Mouse (Mus musculus) left cerebral cortex, adult 2 months (tissue): ENCODE measurements around the gene Rpp40. TPM values are rescaled to one million over a fixed set of nuclear protein-coding genes. Genes with fewer than 3 reads are reported as not detected.
A peak's percentile ranks its signal among the peaks of the same experiment; 100 is the strongest.

Source experiments
- DNase-seq, 2 experiments: peaks; one replicate each; pipeline ENCODE4 v3.0.0; 2021 to 2022; ENCODE audit warnings: low spot score in 2 of 2, mixed read lengths in 1 of 2; ENCODE audit errors: extremely low spot score in 1 of 2
- H3K27ac ChIP-seq: fragments of 200-600 bp; 2 replicates; pipeline ENCODE4 v1.8.1; 2022
- H3K4me3 ChIP-seq: fragments of 200-600 bp; 2 replicates; pipeline ENCODE4 v1.8.1; 2022
- CTCF ChIP-seq: fragments of 200-600 bp; IDR thresholded peaks from 2 replicates; pipeline ENCODE4 v1.8.1; 2022; ENCODE audit warnings: antibody characterized with exemption, mild to moderate bottlenecking, moderate library complexity
- intact Hi-C: fragments of 180-260 bp; cut with DNase I; formaldehyde crosslinking; loops from one replicate; pipeline ENCODE4 v1.15.1; 2025
- long read RNA-seq, 2 experiments: library from polyadenylated mRNA; stranded (forward); transcript quantifications; one replicate each; pipeline ENCODE4 v2.0.0; 2021; ENCODE audit warnings: borderline mapping rate in 2 of 2
- total RNA-seq, 2 experiments: library from RNA; stranded (reverse); gene quantifications; 2 replicates each; pipeline ENCODE4 v1.2.3; 2021

Gene Rpp40
- total RNA-seq: 1 to 10 TPM; 5.5 to 5.8 TPM
- long read RNA-seq, experiment 1, full-length matches to known transcripts: 5 of 5 reads
- long read RNA-seq, experiment 1, partial matches to known transcripts: 0 of 5 reads
- long read RNA-seq, experiment 1, other reads (novel, unspliced or antisense): 0 of 5 reads
- long read RNA-seq, experiment 2, full-length matches to known transcripts: 1 of 3 reads
- long read RNA-seq, experiment 2, partial matches to known transcripts: 0 of 3 reads
- long read RNA-seq, experiment 2, other reads (novel, unspliced or antisense): 2 of 3 reads

DNA sequence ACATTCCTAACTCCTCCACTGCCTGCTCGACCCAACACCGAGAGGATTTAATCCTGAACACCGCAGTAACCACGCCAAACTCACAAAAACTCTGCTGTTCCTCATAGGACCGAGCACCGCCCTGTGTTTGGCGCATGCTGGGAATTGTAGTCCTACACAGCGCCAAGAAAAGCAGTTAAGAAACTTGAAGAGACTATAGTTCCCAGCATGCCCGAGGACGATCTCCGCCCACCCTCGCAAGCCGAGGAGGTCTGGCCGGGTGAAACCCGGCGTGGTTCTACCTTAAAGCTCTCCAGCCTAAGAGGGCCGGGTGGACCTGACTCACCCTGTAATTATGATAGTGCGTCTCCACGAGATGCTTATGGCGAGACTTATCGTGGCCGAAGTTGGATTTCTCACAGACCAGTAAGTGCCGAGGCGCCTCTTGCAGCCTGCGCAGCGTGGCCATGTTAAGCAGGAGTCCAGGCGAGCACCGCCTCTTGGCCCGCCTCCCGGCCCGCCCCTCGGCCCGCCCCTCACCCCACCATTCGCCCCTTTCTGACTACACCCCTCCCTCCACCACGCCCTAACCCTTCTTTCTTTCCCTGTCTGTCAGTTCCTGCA, at the start of gene Rpp40:
Rpp40 (minus strand) TSS at position 481 of the 603 bp plus-strand sequence.
- Histone ChIP-seq H3K4me3 (peak within 1 kb of the TSS; percentile 73), H3K27ac (peak within 1 kb of the TSS; percentile 66)
- intact Hi-C loops: no loop called here
- peak; percentile 85 to 88 for DNase-seq
- no peak for TF ChIP-seq CTCF

DNA sequence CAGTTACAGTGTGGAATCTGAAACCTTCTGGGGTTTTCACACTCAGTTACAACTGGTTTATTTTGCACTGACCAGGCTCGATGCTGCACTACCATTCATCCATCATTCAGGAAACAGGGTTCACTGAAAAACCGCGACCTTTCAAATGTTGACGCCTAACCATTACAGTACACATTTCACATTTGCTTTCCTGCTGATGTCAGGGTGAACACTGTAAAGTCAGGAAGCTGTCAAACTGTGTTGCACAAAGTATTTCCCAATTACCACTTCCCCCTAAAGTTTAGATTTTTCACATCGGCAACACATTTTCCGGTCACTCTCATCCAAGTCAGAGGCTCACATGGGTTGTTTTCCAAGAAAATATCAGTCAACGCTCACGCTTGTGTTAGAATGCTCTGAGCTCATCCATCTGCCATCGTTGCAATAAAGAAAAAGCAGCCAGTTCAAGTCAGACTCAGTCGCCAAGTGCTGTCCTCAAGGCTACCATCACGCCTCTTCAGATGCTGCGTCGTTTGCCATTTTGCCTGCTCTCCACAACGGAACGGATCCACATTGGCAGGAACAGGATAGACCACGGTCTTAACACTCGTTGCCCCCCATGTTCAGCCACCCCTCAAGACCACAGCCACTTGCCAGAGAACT, 43.8 kb upstream of the Rpp40 start:
- intact Hi-C loops: loop anchor here (5.0 to 10.0 kb wide), 4 partner anchors 163 to 1035 kb away; no protein-coding TSS in a partner anchor
- no peak for DNase-seq
- H3K27ac ChIP-seq: no peak overlapping the region
- TF ChIP-seq CTCF: no peak
- no peak overlapping the region for H3K4me3 ChIP-seq

DNA sequence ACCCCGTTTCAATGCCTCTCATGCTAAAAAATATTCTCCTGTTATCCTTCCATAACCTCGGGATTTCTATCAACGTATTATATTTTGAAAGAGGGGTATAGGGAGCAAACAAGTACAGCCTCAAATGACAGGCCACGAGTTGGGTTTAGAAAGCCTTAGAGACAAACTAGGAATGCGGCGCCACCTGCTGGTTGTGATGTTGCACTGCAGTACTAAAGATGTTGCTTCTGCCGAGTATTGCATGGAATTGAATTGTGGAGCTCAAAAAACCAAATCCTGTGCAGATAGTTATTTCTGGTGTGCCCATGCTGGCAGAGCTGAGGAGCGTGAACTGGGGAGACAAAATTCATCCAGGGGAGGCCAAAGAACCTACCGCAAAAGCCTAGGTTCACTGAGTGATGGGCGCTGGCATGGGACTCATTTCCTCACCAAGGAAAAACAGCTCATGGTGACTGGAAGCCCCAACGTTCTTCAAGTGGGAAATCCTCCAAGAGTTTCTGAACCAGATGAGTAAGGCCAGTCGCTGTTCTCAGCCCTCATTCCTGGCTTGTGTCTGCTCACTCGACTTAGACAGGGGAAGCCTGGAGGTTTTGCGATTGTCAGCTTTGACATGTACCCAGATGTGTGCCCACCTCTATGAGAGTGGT, 41.3 kb upstream of the Rpp40 start:
- peak; percentile 71 to 78 for DNase-seq
- Histone ChIP-seq H3K4me3 (no peak overlapping the region), H3K27ac (no peak overlapping the region)
- intact Hi-C loops: loop anchor here (1.0 to 10.0 kb wide), 4 partner anchors 160 to 1033 kb away; no protein-coding TSS in a partner anchor
- TF ChIP-seq CTCF: peak; percentile 97

DNA sequence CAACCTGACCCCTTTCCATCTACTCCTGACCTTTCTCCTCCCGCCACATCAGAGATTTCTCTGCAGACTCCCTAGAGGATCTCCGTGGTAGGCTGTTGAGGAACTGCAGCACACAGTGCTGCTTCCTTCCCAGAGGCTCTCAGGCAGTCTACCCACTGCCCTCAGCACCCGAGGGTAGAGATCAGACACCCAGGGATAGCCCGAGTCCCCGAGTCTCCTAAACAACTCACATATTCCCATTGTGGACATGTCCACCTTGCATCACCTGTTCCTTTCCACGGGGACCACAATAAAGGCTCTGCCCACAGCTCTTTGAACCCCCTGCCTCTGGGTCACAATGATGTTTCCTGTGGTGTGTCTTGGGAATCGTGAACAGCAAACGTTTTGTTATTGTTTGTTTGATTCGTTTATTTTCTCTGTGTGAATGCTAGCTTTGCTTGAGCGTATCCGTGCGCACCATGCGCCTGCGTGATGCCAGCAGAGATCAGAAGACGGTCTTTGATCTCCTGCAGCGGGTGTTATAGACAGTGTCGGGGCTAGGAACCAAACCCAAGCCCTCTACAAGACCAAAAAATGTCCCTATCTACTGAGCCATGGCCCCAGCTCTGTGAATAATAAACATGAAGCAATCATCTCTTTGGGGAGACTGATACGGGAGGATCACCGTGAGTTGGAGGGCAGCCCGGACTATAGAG, 40.6 kb upstream of the Rpp40 start:
- intact Hi-C loops: loop anchor here (1.0 to 10.0 kb wide), 5 partner anchors 61 to 1032 kb away; no protein-coding TSS in a partner anchor
- Histone ChIP-seq H3K27ac (no peak overlapping the region), H3K4me3 (no peak overlapping the region)
- no peak for DNase-seq
- no peak for TF ChIP-seq CTCF

DNA sequence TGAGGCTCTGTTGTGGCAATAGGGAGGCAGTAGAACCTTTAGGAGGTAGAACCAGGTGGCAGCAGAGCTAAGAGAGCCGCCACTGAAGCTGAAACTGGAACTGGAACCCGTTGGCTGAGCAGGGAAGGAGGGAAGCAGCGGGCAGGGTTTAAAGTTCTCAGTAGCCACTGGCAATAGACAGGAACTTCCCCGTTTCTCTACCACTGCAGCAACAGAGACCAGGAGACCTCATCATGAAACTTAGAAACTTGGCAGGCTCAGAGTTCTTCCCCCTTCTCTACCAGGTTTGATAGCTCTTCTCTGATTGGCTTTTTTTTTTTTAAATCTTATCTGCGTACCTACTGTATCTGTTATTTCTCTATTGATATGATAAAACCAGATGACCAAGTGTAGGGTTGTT, 34.8 kb upstream of the Rpp40 start:
- Histone ChIP-seq H3K4me3 (no peak overlapping the region), H3K27ac (no peak overlapping the region)
- no peak for TF ChIP-seq CTCF
- no peak for DNase-seq
- intact Hi-C loops: loop anchor here (10.0 kb wide), 1 partner anchor 1026 kb away; no protein-coding TSS in a partner anchor

DNA sequence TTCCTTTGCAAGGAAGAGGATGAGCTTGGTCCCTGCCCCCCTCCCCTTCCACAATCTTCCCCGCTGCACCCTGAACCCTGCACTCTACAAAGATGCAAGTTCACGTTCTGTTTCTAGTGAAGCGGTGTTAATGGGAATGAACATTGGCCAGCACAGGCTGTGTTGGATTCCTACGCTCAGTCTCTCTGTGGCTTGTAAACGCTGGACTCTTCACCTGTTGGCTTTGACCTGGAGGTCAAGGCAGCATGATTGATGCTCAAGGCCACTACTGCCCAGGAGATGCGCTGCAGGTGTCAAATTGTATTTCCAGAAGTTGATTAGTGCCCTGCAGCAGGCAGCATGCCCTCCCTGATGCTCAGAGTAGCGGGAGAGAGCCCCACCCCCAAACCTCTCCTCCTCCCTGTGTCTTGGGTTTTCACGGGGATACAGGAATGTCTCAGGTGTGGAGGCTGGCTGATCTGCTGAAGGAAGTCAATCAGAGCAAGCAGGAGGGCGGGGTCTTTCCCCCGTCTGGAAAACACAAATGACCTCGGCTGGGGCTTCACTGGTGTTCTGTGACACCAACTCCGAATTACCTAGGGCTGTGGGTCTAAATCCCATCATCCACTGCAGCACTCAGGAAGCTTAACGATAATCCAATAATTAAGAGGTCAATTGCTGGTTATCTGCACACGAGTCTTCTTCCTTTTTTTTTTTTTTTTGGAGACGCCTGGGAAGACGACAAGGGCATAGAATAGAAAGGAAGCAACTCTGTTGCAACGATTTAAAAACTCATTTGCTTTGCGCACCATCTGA, 33.9 kb upstream of the Rpp40 start:
- intact Hi-C loops: loop anchor here (10.0 kb wide), 1 partner anchor 1025 kb away; no protein-coding TSS in a partner anchor
- no peak for TF ChIP-seq CTCF
- DNase-seq: no peak

DNA sequence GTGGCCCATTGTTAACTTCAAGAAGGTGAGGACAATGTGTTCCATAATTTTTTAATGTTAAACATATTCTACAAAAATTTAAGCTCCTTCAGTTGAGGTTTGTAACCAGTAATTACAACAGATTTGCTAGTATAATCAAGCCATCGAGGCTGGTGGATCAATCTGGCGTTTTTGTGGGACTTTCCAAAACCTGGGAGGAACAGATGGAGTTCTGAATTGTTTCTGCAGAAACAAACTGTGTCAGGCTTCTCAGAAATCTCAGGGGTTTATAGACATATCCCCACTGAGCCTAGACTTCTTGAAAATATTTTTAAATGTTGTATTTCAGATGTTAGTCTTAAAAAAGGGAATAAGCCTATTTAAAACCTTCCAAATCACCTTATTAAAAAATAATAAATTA, 31.8 kb upstream of the Rpp40 start:
- DNase-seq: no peak
- no peak overlapping the region for H3K27ac ChIP-seq
- no peak for TF ChIP-seq CTCF
- intact Hi-C loops: no loop called here
- no peak overlapping the region for H3K4me3 ChIP-seq

More for the DNA sequence above, 33.9 kb upstream of the Rpp40 start:
- H3K27ac ChIP-seq: no peak overlapping the region
- no peak overlapping the region for H3K4me3 ChIP-seq

DNA sequence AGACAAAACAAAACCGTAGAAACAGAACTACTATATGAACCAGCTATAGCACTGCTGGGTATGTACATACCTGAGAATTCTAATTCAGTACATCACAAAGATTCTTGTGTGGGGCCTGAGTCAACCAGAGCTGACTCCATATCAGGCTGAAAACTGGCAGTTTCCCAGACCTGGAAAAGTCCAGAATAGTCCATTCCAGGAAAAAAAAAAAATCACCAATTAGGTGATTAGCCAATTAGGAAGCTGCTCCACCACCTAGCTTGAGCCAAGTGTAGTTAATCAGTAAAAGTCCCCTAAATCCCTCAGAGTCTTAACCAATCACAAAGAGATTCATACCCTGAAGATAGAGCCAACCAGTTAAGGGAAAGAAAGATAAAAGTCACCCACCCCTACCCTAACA, 5.3 kb upstream of the Rpp40 start:
- H3K27ac ChIP-seq: no peak overlapping the region
- H3K4me3 ChIP-seq: no peak overlapping the region
- no peak for DNase-seq
- TF ChIP-seq CTCF: no peak
- intact Hi-C loops: no loop called here

DNA sequence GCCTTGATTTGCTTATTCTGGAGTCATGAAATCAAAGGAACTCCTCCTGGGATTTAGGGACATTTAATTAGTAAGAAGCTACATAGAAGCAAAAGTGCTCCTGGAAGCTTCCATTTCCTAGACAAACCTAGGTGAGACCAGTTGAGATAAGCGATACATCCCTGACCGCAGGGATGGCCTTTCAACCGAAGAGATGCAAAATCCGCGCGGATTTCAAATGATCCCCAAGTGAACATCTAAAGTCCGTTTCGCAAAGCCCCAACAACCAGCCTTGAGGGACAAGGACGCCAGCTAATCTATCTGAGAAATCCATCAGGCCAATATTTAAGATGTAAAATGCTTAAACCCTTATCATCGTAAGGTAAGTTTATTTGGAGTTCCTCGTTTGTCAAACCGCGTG, 781 bp downstream of the Rpp40 start:
- no peak for DNase-seq
- Histone ChIP-seq H3K27ac (no peak overlapping the region), H3K4me3 (peak overlapping the region; percentile 73)
- intact Hi-C loops: no loop called here
- TF ChIP-seq CTCF: no peak

DNA sequence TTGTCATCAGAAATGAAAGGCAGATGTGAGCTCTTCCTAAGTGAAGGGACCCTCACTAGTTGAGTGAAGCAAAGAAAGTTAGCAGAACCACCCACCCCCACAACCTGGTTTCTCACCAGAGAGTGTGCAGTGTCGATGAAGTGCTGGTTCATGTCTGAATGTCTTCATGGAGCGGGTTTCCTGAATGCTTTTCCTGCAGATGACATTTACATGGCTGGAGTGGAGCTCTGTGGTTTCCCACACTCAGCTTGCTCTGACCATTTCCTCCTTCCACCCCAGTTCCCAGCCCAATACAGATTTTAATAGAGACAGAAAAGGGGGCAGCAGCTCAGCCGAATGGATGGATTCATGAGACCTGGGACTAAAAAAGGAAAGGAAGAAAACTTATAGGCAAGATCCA, 13.3 kb downstream of the Rpp40 start:
- Histone ChIP-seq H3K27ac (no peak overlapping the region), H3K4me3 (no peak overlapping the region)
- intact Hi-C loops: no loop called here
- DNase-seq: no peak
- no peak for TF ChIP-seq CTCF
